Mouse (Mus musculus): ENCODE data around the gene Edn1.

Edn1 gene

GRCm38 (mm10) chr13:42317808-42318207, 16.5 kb downstream of the Edn1 start:
- no peak for DNase-seq

DNA sequence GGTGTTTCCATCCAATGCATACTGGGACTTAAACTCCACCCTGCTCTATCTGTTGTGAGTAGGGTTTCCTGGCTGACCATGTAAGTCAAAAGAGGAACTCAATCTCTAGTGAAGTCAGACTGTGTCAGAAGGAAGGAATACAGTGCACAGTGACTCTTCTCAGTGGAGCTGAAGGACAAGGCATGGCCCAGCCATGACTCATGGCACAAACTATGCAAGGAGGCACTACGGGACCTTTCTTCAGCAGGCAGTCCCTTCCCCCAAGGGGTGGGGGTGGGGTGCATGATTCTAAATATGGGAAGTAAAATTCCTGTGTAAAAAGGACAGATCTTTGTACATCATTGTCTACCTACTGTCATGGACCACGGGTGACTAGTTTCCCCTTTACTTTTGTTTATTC, 27.3 kb downstream of the Edn1 start:
- DNase-seq = no peak

DNA sequence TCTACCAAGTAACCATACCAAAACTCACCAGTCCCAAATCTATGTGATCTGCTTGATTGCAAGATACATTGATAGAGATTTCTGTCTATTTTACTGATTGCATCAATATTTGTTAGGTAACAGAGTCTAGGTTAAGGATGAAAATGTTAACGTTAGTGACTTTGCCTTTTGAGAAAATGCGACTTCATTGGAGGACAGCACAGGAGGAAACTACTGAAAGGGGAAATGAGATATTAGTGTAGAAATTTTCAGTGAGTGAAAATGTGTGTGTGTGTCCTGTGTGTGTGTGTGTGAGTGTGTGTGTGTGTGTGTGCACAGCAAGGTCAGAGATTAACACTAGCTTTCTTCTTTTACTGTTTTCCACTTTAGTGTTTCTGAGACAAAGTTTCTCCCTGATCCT, 29.8 kb downstream of the Edn1 start:
- no peak for DNase-seq

DNA sequence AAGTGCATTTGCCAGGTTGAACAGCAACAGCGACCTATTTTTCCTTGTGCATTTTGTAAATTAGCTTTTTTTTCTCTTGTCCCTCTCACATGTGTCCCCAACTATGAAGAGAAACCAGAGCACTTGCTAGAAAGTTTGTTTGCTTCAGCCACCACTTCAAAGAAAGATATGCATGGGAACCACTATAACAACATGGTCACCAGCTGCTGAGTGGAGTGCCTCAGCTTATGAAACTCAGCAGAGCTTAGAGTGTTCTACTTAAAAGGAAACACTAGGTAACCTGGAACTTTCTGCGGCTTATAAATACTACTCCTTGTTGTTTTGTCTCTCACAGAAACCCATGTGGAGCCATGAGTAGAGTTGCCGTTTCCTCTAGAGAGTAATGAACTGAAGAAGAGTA, 33.7 kb downstream of the Edn1 start:
- no peak for DNase-seq

- no peak for DNase-seq
Measured at GRCm38 (mm10) chr13:42336414-42336813, 35.1 kb downstream of the Edn1 start.

- DNase-seq = no peak
Measured at GRCm38 (mm10) chr13:42337072-42337471, 35.8 kb downstream of the Edn1 start.

GRCm38 (mm10) chr13:42339466-42339865, 38.2 kb downstream of the Edn1 start:
- DNase-seq = no peak

DNA sequence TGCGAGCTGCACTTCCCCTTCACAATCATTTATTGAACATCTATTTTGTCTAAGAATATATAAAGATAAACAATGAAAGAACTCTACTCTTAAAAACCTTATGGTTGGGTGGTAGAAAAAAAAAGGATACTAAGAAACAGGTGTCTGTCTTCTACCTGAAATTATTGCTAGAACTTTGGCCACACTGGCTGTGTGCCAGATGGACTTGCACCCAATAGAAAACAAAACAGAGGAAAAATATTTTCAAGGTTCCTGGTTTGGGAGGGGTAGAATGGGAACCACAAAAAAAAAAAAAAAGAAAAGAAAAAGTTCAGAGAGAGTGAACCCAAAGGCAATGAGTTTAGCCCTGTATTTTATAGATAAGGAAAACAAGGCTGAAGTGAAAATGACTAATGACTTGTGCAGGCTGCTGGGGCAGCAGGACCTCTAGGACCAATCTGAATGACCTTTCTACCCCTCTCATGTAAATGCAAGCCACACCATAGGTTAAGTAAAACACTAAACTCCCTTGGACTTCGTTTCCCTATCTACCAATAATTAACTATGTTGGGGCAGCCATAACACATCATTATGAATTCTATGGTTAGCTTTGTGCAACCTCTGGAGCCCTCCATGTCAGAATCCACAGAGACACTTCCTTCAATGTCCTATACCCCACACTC, 40.7 kb downstream of the Edn1 start:
- DNase-seq = no peak

DNA sequence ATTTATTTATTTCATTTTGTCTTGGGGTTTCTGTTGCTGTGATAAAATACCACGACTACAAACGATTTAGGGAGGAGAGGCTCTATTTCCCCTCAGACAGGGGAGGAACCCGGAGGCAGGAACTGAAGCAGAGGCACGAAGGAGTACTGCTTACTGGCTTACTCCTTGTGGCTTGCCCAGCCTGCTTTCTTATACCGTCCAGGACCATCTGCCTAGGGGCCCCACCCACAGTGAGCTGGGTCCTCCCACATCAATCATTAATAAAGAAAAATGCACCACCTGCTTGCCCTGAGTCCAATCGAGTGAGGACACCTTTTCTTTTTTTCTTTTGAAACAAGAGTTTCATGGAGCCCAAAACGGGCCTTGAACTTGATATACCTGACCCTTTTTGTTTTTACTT, 44.2 kb downstream of the Edn1 start:
- DNase-seq = no peak

DNA sequence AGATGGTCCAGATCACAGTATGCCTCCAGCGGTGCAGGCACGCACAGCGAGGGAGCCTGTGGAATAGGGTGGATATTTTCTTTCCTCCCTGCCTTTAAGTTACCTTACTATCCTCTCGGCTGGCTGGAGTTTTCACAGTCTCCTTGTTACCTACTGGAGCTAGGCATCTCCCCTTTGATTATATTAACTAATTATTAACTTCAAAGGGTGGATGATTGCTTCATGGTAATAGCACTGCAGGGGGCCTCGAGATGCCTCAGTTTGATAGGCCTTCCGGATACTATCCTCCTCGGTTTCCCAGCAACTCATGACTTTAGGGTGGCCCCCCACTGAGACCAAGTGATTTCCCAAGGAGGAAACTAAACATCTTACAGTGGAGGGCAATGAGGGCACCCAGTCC, 45.1 kb downstream of the Edn1 start:
- DNase-seq = no peak

GRCm38 (mm10) chr13:42351675-42352074, 50.4 kb downstream of the Edn1 start:
- DNase-seq = no peak
